Mouse (Mus musculus) ES-Bruce4 (cell line): ENCODE data around the gene Rhov.

Experiments used
- CTCF ChIP-seq: IDR thresholded peaks from one replicate; pipeline ENCODE4 v1.8.1; 2011; ENCODE audit warnings: low read depth, low read length
- EP300 ChIP-seq: IDR thresholded peaks from 2 replicates; pipeline ENCODE4 v1.6.1; 2011; ENCODE audit warnings: low read depth, low read length; ENCODE audit not compliant: insufficient read depth
- POLR2A ChIP-seq: IDR thresholded peaks from one replicate; pipeline ENCODE4 v1.8.1; 2011; ENCODE audit warnings: low read length; ENCODE audit not compliant: insufficient read depth

DNA sequence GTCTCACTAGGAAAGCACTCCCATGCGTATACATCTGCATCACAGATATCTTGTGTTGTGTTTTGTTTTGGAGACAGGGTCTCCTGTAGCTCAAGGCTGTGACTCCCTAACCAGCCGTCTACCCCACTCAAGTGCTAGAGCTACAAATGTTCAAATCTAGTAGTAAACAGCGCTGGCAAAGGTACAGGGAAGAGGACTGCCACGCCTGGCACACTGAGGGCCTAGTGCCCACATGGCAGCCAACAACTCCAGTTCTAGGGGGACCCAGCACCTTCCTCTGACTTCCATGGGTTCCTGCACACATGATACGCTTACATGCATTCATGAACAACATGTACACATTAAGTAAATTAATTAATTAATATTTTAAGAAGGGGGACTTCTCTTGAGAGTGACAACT lies 21.2 kb upstream of the Rhov start:
- TF ChIP-seq CTCF (no peak), POLR2A (no peak), EP300 (no peak)
